Mouse (Mus musculus) embryonic stem cell, embryonic (primary cell): Measurements from ENCODE around the gene Sipa1.

Source experiments
- CTCF ChIA-PET, 4 experiments: fragments of 300-600 bp in 2 of 4; fragments of 350-600 bp in 2 of 4; sonication (Branson Sonifier 250); formaldehyde crosslinking; loops; one replicate each; lab custom pipeline; 2022; ENCODE audit warnings: inconsistent platforms in 2 of 4; lab: Charles Lee
- POLR2A ChIA-PET, 4 experiments: fragments of 300-600 bp in 2 of 4; fragments of 350-600 bp in 2 of 4; sonication (Branson Sonifier 250); formaldehyde crosslinking; loops; one replicate each; lab custom pipeline; 2022; ENCODE audit warnings: antibody characterized with exemption in 4 of 4, inconsistent platforms in 1 of 4; lab: Charles Lee

The Sipa1 gene

GRCm38 (mm10) chr19:5641641-5642040 is 21.9 kb downstream of the Sipa1 start:
- CTCF ChIA-PET: interaction anchor here in 2 of 4 experiments (0.5 to 1.0 kb wide), 4 partner anchors 18 to 1164 kb away, joined by 3 to 14 read pairs (median 3); no protein-coding TSS in a partner anchor
- POLR2A ChIA-PET: interaction anchor here in 3 of 4 experiments (0.6 to 2.3 kb wide), 19 partner anchors 11 to 592 kb away, joined by 3 to 12 read pairs (median 3); partner anchors contain the start of genes Map3k11 (in 1 of the 3), Pcnx3 (in 1 of the 3), Rin1 (in 1 of the 3) and Scyl1 (in 1 of the 3)

- ChIA-PET POLR2A (interaction anchor here (0.7 to 6.0 kb wide), 28 partner anchors 7 to 184 kb away, joined by 3 to 42 read pairs (median 4); partner anchors contain the start of genes Map3k11 (in 1 of the 4), Mus81 (in 1 of the 4), Pcnx3 (in 1 of the 4) and Scyl1 (in 1 of the 4)), CTCF (interaction anchor here in 2 of 4 experiments (0.5 to 1.3 kb wide), 5 partner anchors 19 to 1163 kb away, joined by 3 to 14 read pairs (median 3); partner anchors contain the start of gene Ap5b1 (in 1 of the 2))
Observed at GRCm38 (mm10) chr19:5641021-5641420, 22.5 kb downstream of the Sipa1 start.

- ChIA-PET CTCF (interaction anchor here in 2 of 4 experiments (0.5 to 1.3 kb wide), 4 partner anchors 71 to 88 kb away, joined by 3 to 6 read pairs (median 4); partner anchors contain the start of gene Ap5b1 (in 1 of the 2)), POLR2A (interaction anchor here (0.8 to 6.0 kb wide), 24 partner anchors 8 to 427 kb away, joined by 3 to 42 read pairs (median 4); partner anchors contain the start of genes Kat5 (in 1 of the 4), Map3k11 (in 1 of the 4), Mus81 (in 1 of the 4) and Pcnx3 (in 1 of the 4))
Observed at GRCm38 (mm10) chr19:5640339-5640738, 23.2 kb downstream of the Sipa1 start.

GRCm38 (mm10) chr19:5638416-5639005 is 25.0 kb downstream of the Sipa1 start:
- CTCF ChIA-PET: no interaction called here
- POLR2A ChIA-PET: interaction anchor here (0.5 to 6.0 kb wide), 21 partner anchors 9 to 276 kb away, joined by 3 to 42 read pairs (median 4); partner anchors contain the start of genes Cfl1 (in 1 of the 4), Kat5 (in 1 of the 4) and Rnaseh2c (in 1 of the 4)

GRCm38 (mm10) chr19:5637069-5638047 is 26.1 kb downstream of the Sipa1 start, which contains the start of gene Rela:
Gene Rela, plus strand, starts transcription at chr19:5637483.
- CTCF ChIA-PET: interaction anchor here in 2 of 4 experiments (1.1 to 1.9 kb wide), 3 partner anchors 69 to 150 kb away, joined by 3 to 5 read pairs (median 3); partner anchors contain the start of genes Ap5b1 (in 1 of the 2) and Mus81 (in 1 of the 2)
- POLR2A ChIA-PET: interaction anchor here (0.6 to 6.0 kb wide), 44 partner anchors 10 to 205 kb away, joined by 3 to 42 read pairs (median 4); partner anchors contain the start of genes Snx32 (in 3 of the 4), Map3k11 (in 2 of the 4), Pcnx3 (in 2 of the 4) and Rnaseh2c (in 2 of the 4)

GRCm38 (mm10) chr19:5636571-5637041 is 26.9 kb downstream of the Sipa1 start:
- ChIA-PET CTCF (interaction anchor here in 1 of 4 experiments (1.3 to 1.9 kb wide), 2 partner anchors 69 to 149 kb away, joined by 3 to 5 read pairs; partner anchors contain the start of genes Ap5b1 and Mus81), POLR2A (interaction anchor here (0.6 to 6.0 kb wide), 23 partner anchors 11 to 206 kb away, joined by 3 to 42 read pairs (median 4); partner anchors contain the start of genes Map3k11 (in 2 of the 4), Pcnx3 (in 2 of the 4), Rnaseh2c (in 2 of the 4) and Snx32 (in 2 of the 4))

- ChIA-PET POLR2A (interaction anchor here in 3 of 4 experiments (0.6 to 6.0 kb wide), 16 partner anchors 9 to 1875 kb away, joined by 3 to 42 read pairs (median 4); partner anchors contain the start of genes Snx32 (in 2 of the 3), Kat5 (in 1 of the 3), Map3k11 (in 1 of the 3) and Pcnx3 (in 1 of the 3)), CTCF (interaction anchor here in 2 of 4 experiments (0.6 to 1.9 kb wide), 2 partner anchors 79 to 148 kb away, joined by 5 to 7 read pairs; partner anchors contain the start of gene Mus81 (in 1 of the 2))
Observed at GRCm38 (mm10) chr19:5636036-5636570, 27.4 kb downstream of the Sipa1 start.

GRCm38 (mm10) chr19:5632120-5632519 is 31.4 kb downstream of the Sipa1 start:
- ChIA-PET CTCF (interaction anchor here in 1 of 4 experiments (0.7 kb wide), 1 partner anchor 537 kb away, joined by 3 read pairs; no protein-coding TSS in a partner anchor), POLR2A (interaction anchor here in 1 of 4 experiments (1.4 to 2.4 kb wide), 4 partner anchors 9 to 217 kb away, joined by 4 to 9 read pairs (median 4); partner anchors contain the start of gene Rnaseh2c)

- POLR2A ChIA-PET: interaction anchor here in 2 of 4 experiments (0.6 to 2.0 kb wide), 5 partner anchors 10 to 173 kb away, joined by 3 to 7 read pairs (median 4); partner anchors contain the start of gene Cfl1 (in 1 of the 2)
- CTCF ChIA-PET: interaction anchor here in 2 of 4 experiments (0.6 to 1.0 kb wide), 2 partner anchors 100 to 158 kb away, joined by 3 to 4 read pairs; no protein-coding TSS in a partner anchor
Observed at GRCm38 (mm10) chr19:5629907-5630306, 33.6 kb downstream of the Sipa1 start.

- POLR2A ChIA-PET: interaction anchor here in 2 of 4 experiments (1.0 to 4.2 kb wide), 8 partner anchors 10 to 218 kb away, joined by 3 to 15 read pairs (median 4); partner anchors contain the start of genes Cfl1 (in 1 of the 2), Kat5 (in 1 of the 2), Map3k11 (in 1 of the 2) and Pcnx3 (in 1 of the 2)
Observed at GRCm38 (mm10) chr19:5625311-5625710, 38.2 kb downstream of the Sipa1 start.

GRCm38 (mm10) chr19:5621884-5622283 is 41.6 kb downstream of the Sipa1 start:
- ChIA-PET POLR2A (interaction anchor here in 3 of 4 experiments (0.6 to 1.7 kb wide), 7 partner anchors 12 to 158 kb away, joined by 3 to 4 read pairs (median 3); partner anchors contain the start of genes Kat5 (in 2 of the 3), Mus81 (in 1 of the 3) and Rela (in 1 of the 3)), CTCF (interaction anchor here in 3 of 4 experiments (0.9 to 1.6 kb wide), 3 partner anchors 41 to 92 kb away, joined by 3 to 5 read pairs (median 4); partner anchors contain the start of genes Ap5b1 (in 1 of the 3) and Sipa1 (in 1 of the 3))

More at GRCm38 (mm10) chr19:5625311-5625710, 38.2 kb downstream of the Sipa1 start:
- CTCF ChIA-PET: interaction anchor here in 1 of 4 experiments (0.9 kb wide), 1 partner anchor 57 kb away, joined by 3 read pairs; no protein-coding TSS in a partner anchor

- ChIA-PET POLR2A (interaction anchor here in 3 of 4 experiments (0.7 to 1.7 kb wide), 7 partner anchors 10 to 223 kb away, joined by 3 to 4 read pairs (median 3); partner anchors contain the start of genes Kat5 (in 1 of the 3) and Rela (in 1 of the 3)), CTCF (interaction anchor here in 1 of 4 experiments (0.5 kb wide), 1 partner anchor 34 kb away, joined by 4 read pairs; no protein-coding TSS in a partner anchor)
Observed at GRCm38 (mm10) chr19:5620007-5620406, 43.5 kb downstream of the Sipa1 start.

GRCm38 (mm10) chr19:5614953-5615352 is 48.6 kb downstream of the Sipa1 start:
- ChIA-PET POLR2A (interaction anchor here in 1 of 4 experiments (1.6 to 3.6 kb wide), 2 partner anchors 9 to 12 kb away, joined by 4 to 15 read pairs; no protein-coding TSS in a partner anchor), CTCF (interaction anchor here in 1 of 4 experiments (0.5 kb wide), 1 partner anchor 120 kb away, joined by 4 read pairs; no protein-coding TSS in a partner anchor)

- CTCF ChIA-PET: interaction anchor here in 2 of 4 experiments (0.6 to 1.2 kb wide), 4 partner anchors 44 to 174 kb away, joined by 3 to 5 read pairs (median 4); no protein-coding TSS in a partner anchor
- POLR2A ChIA-PET: interaction anchor here in 2 of 4 experiments (0.6 to 3.6 kb wide), 7 partner anchors 10 to 1358 kb away, joined by 3 to 15 read pairs (median 3); partner anchors contain the start of gene Rnaseh2c (in 1 of the 2)
Observed at GRCm38 (mm10) chr19:5612762-5613411, 50.6 kb downstream of the Sipa1 start.
